Mouse (Mus musculus): ENCODE results near the gene Sowahb.

Gene Sowahb

GRCm38 (mm10) chr5:93044584-93045370, at the start of gene Sowahb:
Sowahb (minus strand) TSS chr5:93045022.
- peak; percentile 56 for DNase-seq

GRCm38 (mm10) chr5:93093638-93094527, 49.1 kb upstream of the Sowahb start:
- peak; percentile 70 for DNase-seq

- peak; percentile 96 for DNase-seq
These were observed 48.2 kb upstream of the Sowahb start, which contains the start of gene Sept11 for GRCm38 (mm10) chr5:93092857-93093622. Sept11 (plus strand) TSS chr5:93093437.

- DNase-seq = peak; percentile 50
These were observed 47.4 kb upstream of the Sowahb start for GRCm38 (mm10) chr5:93092147-93092781.

GRCm38 (mm10) chr5:93091266-93091665, 46.4 kb upstream of the Sowahb start:
- no peak for DNase-seq

GRCm38 (mm10) chr5:93085900-93086299, 41.1 kb upstream of the Sowahb start:
- no peak for DNase-seq

- DNase-seq = no peak
These were observed 40.3 kb upstream of the Sowahb start for GRCm38 (mm10) chr5:93085015-93085598.

GRCm38 (mm10) chr5:93079596-93079995, 34.8 kb upstream of the Sowahb start:
- DNase-seq = no peak

- DNase-seq = no peak
These were observed 33.0 kb upstream of the Sowahb start for GRCm38 (mm10) chr5:93077661-93078323.

GRCm38 (mm10) chr5:93060865-93061264, 16.0 kb upstream of the Sowahb start:
- no peak for DNase-seq

- no peak for DNase-seq
These were observed 9.0 kb upstream of the Sowahb start for GRCm38 (mm10) chr5:93053606-93054397.

- DNase-seq = no peak
These were observed 7.1 kb upstream of the Sowahb start for GRCm38 (mm10) chr5:93051951-93052350.

GRCm38 (mm10) chr5:93051041-93051440, 6.2 kb upstream of the Sowahb start:
- DNase-seq = no peak

- DNase-seq = no peak
These were observed 5.1 kb upstream of the Sowahb start for GRCm38 (mm10) chr5:93049971-93050370.

GRCm38 (mm10) chr5:93048481-93049240, 3.8 kb upstream of the Sowahb start:
- DNase-seq = no peak

- no peak for DNase-seq
These were observed 1.6 kb upstream of the Sowahb start for GRCm38 (mm10) chr5:93046306-93046845.

- DNase-seq = no peak
These were observed 521 bp upstream of the Sowahb start for GRCm38 (mm10) chr5:93045371-93045714.

GRCm38 (mm10) chr5:93043688-93044583, 886 bp downstream of the Sowahb start:
- no peak for DNase-seq
